Mouse (Mus musculus) embryonic facial prominence, embryonic 11.5 days (tissue): ENCODE results near the gene Hap1. TPM values are rescaled to one million over a fixed set of nuclear protein-coding genes. Genes with fewer than 3 reads are reported as not detected.
"Not testable (repeated sequence)": the region's sequence is repeated elsewhere in the genome, so short reads cannot be mapped to it uniquely, and the experiment has no call there.

Source experiments
- ATAC-seq: fragments of 200-750 bp; cut with Nextera tagmentation; replicated peaks from 2 replicates; pipeline ENCODE4 v1.8.0; 2017; ENCODE audit warnings: low read depth; ENCODE audit not compliant: insufficient number of reproducible peaks, low FRiP score, low TSS enrichment
- DNase-seq: peaks from one replicate; pipeline ENCODE4 v3.0.0-alpha.2; 2015; ENCODE audit warnings: low spot score
- H3K27ac ChIP-seq: fragments of 300-500 bp; sonication (generic); replicated peaks from 2 replicates; pipeline ENCODE4 v1.5.1; 2014; ENCODE audit warnings: mild to moderate bottlenecking, low read depth, low read length, control low read depth
- H3K27me3 ChIP-seq: fragments of 300-500 bp; sonication (generic); 2 replicates; pipeline ENCODE4 v1.6.1; 2014; ENCODE audit warnings: mild to moderate bottlenecking, low read length, moderate library complexity, mixed read lengths; ENCODE audit not compliant: control insufficient read depth, insufficient read depth
- H3K36me3 ChIP-seq: fragments of 300-500 bp; sonication (generic); replicated peaks from 2 replicates; pipeline ENCODE4 v1.6.1; 2014; ENCODE audit warnings: low read depth, mild to moderate bottlenecking, low read length, moderate library complexity, mixed read lengths; ENCODE audit not compliant: control insufficient read depth, insufficient read depth
- H3K4me1 ChIP-seq: fragments of 300-500 bp; sonication (generic); 2 replicates; pipeline ENCODE4 v1.6.1; 2014; ENCODE audit warnings: low read length, mixed read lengths; ENCODE audit not compliant: control insufficient read depth, insufficient read depth
- H3K4me2 ChIP-seq: fragments of 300-500 bp; sonication (generic); 2 replicates; pipeline ENCODE4 v1.6.1; 2014; ENCODE audit warnings: low read depth, mild to moderate bottlenecking, control low read depth, low read length, moderate library complexity
- H3K4me3 ChIP-seq: fragments of 300-500 bp; sonication (generic); 2 replicates; pipeline ENCODE4 v1.5.1; 2014; ENCODE audit warnings: low read depth, low read length, control low read depth
- H3K9ac ChIP-seq: fragments of 300-500 bp; sonication (generic); replicated peaks from 2 replicates; pipeline ENCODE4 v1.6.1; 2014; ENCODE audit warnings: mild to moderate bottlenecking, control low read depth, low read length
- H3K9me3 ChIP-seq: fragments of 300-500 bp; sonication (generic); replicated peaks from 2 replicates; pipeline ENCODE4 v1.6.1; 2016; ENCODE audit warnings: mild to moderate bottlenecking, low read length, inconsistent platforms, mixed read lengths; ENCODE audit not compliant: control insufficient read depth
- WGBS: fragments of 180-500 bp; shearing (Covaris S2); extraction: QIAGEN DNeasy Blood & Tissue Kit; methylation state at CpG from one replicate; pipeline ENCODE4 v1.1.7; 2014; 5-methylcytosine and 5-hydroxymethylcytosine counted together
- polyA plus RNA-seq: library from polyadenylated mRNA; unstranded; fragments of >200 nt; fragmentation: Nextera tagmentation; extraction: Ambion mirVana; gene quantifications from 2 replicates; pipeline ENCODE4 v1.2.1, GENCODE M21; 2014

Gene Hap1
- polyA plus RNA-seq, 1 experiment from 2014 or later, result 5.5 TPM

GRCm38 (mm10) chr11:100376005-100376404 lies 20.1 kb upstream of the Hap1 start:
- H3K9me3 ChIP-seq, result no peaks in the 10 kb centered on the region

DNA sequence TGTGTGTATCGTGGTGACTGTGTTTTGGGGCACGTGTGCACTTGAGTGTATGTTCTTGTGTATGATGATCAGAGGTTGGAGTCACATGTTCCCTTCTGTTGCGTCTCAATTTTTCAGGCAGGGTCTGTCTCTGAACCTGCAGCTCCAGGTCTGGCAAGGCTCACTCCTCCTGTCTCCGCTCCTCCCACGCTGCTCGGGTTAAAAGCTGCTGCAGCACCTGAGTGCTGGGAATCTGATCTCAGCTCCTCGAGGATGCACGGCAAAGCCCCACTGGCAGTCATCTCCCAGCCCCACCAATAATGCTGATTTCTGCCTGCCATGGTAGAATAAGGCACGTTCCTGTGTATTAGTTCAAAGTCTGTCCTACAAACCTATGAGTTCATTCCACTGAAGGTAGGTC lies 19.2 kb upstream of the Hap1 start:
- 89% methylated on average over 9 of the region's 9 CpGs for WGBS
- no peaks in the 10 kb centered on the region; the same call in none of the 2 replicates for H3K36me3 ChIP-seq

More at GRCm38 (mm10) chr11:100376005-100376404, 20.1 kb upstream of the Hap1 start:
- Histone ChIP-seq H3K27me3 (no peaks in the 10 kb centered on the region), H3K4me3 (no peak overlapping the region), H3K4me2 (no peak overlapping the region), H3K9ac (no peak overlapping the region), H3K27ac (no peak overlapping the region), H3K36me3 (no peaks in the 10 kb centered on the region; the same call in none of the 2 replicates), H3K4me1 (no peaks in the 10 kb centered on the region)
- ATAC-seq (no peak), DNase-seq (no peak)
- 74% methylated on average over 4 of the region's 4 CpGs for WGBS

GRCm38 (mm10) chr11:100371981-100372558 lies 16.1 kb upstream of the Hap1 start:
- Histone ChIP-seq H3K4me3 (no peak overlapping the region), H3K4me1 (no peaks in the 10 kb centered on the region), H3K27me3 (no peaks in the 10 kb centered on the region), H3K4me2 (no peak overlapping the region), H3K9ac (no peak overlapping the region), H3K27ac (no peak overlapping the region), H3K9me3 (no peaks in the 10 kb centered on the region), H3K36me3 (no peaks in the 10 kb centered on the region; the same call in 1 of the 2 replicates)
- DNase-seq, result no peak
- ATAC-seq, result no peak
- 78% methylated on average over 7 of the region's 8 CpGs for WGBS

More for the DNA sequence above, 19.2 kb upstream of the Hap1 start:
- DNase-seq (no peak), ATAC-seq (no peak)
- Histone ChIP-seq H3K27ac (no peak overlapping the region), H3K4me2 (no peak overlapping the region), H3K4me3 (no peak overlapping the region), H3K27me3 (no peaks in the 10 kb centered on the region), H3K9ac (no peak overlapping the region), H3K4me1 (no peaks in the 10 kb centered on the region), H3K9me3 (no peaks in the 10 kb centered on the region)

DNA sequence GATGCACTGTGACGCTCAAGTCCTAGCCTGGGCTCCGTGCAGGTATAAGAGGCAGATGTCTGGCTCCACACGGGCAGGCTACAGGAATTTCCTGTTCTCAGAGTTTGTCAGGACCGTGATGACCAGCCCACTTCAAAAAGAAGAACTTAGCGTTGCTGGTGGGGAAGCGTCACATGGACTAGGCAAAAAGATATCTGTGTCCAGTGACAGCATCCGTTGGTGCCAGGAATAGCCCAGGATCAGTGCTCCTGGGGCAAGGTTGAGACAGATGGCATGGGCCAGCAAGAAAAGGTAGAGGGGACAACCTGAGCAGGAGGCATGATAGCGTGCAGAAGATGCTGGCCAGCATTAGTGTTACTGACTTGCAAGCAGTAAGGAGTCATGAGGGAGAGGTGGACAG lies 13.9 kb upstream of the Hap1 start:
- no peaks in the 10 kb centered on the region for H3K4me1 ChIP-seq
- no peak for ATAC-seq
- no peak overlapping the region for H3K4me3 ChIP-seq
- no peak overlapping the region for H3K9ac ChIP-seq
- H3K27me3 ChIP-seq, result no peaks in the 10 kb centered on the region
- no peaks in the 10 kb centered on the region for H3K9me3 ChIP-seq
- no peak for DNase-seq
- H3K27ac ChIP-seq, result no peak overlapping the region
- WGBS, result 75% methylated on average over 8 of the region's 8 CpGs
- H3K36me3 ChIP-seq, result no peaks in the 10 kb centered on the region; the same call in 1 of the 2 replicates
- no peak overlapping the region for H3K4me2 ChIP-seq

DNA sequence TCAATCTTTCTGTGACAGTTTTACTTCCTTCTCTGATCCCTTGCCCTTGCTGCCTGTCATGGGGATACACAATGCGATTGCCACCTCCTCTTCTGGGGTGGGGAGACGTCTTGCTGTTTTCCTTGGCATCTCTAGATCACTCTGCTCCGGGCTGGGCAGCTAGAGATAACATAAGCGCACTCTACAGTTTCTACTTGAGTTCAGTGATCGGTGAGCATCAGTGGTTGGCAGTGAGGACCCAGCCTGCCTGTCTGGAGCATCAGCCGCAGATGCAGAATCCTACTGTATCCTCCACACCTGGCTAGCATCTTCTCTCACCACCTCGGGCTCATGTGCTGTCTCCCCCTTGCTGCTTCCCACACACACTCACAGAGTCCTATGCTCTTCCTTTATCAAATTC lies 13.2 kb upstream of the Hap1 start:
- H3K4me2 ChIP-seq, result no peak overlapping the region
- 83% methylated on average over 7 of the region's 7 CpGs for WGBS
- no peaks in the 10 kb centered on the region for H3K27me3 ChIP-seq
- H3K4me3 ChIP-seq, result no peak overlapping the region
- ATAC-seq (no peak), DNase-seq (no peak)
- no peaks in the 10 kb centered on the region for H3K36me3 ChIP-seq
- H3K9ac ChIP-seq, result no peak overlapping the region
- H3K4me1 ChIP-seq, result no peaks in the 10 kb centered on the region
- no peak overlapping the region for H3K27ac ChIP-seq
- no peaks in the 10 kb centered on the region for H3K9me3 ChIP-seq

DNA sequence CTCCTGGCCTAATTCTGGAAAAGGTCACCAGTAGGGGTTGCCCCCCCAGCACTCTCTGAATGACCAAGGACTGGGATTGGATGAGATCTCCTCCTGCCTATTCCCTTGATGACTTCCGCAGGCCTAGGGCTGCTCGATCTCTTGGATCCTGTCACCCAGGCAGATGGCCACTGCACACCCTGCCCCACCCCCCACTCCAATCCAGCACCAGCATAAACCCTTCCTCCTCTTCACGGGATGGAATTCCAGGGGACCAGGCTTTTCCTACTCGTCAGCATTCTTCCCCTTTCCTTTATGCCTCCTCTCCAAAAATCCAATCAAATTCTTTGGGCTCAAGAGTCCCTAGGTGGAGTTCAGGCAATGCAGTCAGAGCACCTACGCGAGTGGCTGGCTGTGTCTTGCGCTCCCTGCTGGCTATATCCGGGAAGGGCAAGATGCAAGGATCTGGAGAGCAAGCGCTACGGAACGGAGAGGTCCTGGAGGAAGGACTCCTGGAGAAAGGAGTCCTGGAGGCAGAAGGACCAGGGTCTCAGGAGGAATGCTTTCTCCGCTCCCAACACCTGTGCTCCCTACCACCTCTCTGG lies 7.1 kb upstream of the Hap1 start:
- Histone ChIP-seq H3K27me3 (no peaks in the 10 kb centered on the region), H3K36me3 (no peaks in the 10 kb centered on the region), H3K27ac (no peak overlapping the region), H3K9me3 (no peaks in the 10 kb centered on the region), H3K4me1 (no peaks in the 10 kb centered on the region), H3K4me3 (no peak overlapping the region), H3K9ac (no peak overlapping the region), H3K4me2 (no peak overlapping the region)
- WGBS, result 13% methylated on average over 12 of the region's 12 CpGs
- ATAC-seq (0 out of 2 replicates have a peak, but pooled peaks have one; percentile 16), DNase-seq (peak; percentile 74)

GRCm38 (mm10) chr11:100362209-100362978 lies 6.5 kb upstream of the Hap1 start:
- Histone ChIP-seq H3K9me3 (no peaks in the 10 kb centered on the region), H3K27me3 (0 out of 2 replicates have a peak, but pooled peaks cover under 1% of the 10 kb centered on the region), H3K27ac (no peak overlapping the region), H3K4me1 (no peaks in the 10 kb centered on the region), H3K36me3 (no peaks in the 10 kb centered on the region), H3K4me2 (no peak overlapping the region), H3K9ac (no peak overlapping the region), H3K4me3 (no peak overlapping the region)
- DNase-seq (peak; percentile 84), ATAC-seq (peak; percentile 53)
- WGBS, result 14% methylated on average over 8 of the region's 8 CpGs

DNA sequence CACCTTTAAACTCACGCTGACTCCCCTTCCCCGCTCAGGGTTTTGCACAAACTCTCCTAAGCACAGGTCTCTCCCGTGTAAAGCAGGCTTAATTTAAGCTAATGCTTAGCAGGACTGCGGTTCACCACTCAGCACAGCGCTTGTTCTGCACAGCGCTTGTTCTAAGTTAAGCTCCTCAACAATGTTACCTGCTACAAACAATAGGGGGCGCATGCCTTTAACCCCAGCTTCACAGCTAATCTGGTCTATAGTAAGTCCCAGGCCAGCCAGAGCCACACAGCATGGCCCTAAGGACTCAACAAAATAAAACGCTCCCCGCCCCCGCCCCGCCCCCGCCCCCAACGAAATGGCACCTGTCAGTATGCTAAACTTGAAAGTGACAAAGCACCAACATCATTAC lies 5.1 kb upstream of the Hap1 start:
- not testable (repeated sequence) for H3K4me3 ChIP-seq, H3K4me1 ChIP-seq, H3K4me2 ChIP-seq, H3K36me3 ChIP-seq, DNase-seq, H3K27me3 ChIP-seq, H3K9me3 ChIP-seq, ATAC-seq, H3K9ac ChIP-seq, H3K27ac ChIP-seq
- no CpG with 5 or more reads among the region's 13 CpGs for WGBS
